Mouse (Mus musculus) liver, postnatal 0 days (tissue): ENCODE measurements at regions not wholly inside any gene's neighbourhood (a gene's known extent, or its start where the extent isn't known, plus 50 kb on each side); places are given as distances from the start of the nearest gene placed in this dataset.

Experiments
- CTCF ChIP-seq: sonication (generic); IDR thresholded peaks from 2 replicates; pipeline ENCODE4 v1.5.1; 2016; ENCODE audit warnings: antibody characterized with exemption, low read depth
- EP300 ChIP-seq: IDR thresholded peaks from 2 replicates; pipeline ENCODE4 v1.6.1; 2016; ENCODE audit warnings: antibody characterized with exemption, low read depth, mild to moderate bottlenecking

DNA sequence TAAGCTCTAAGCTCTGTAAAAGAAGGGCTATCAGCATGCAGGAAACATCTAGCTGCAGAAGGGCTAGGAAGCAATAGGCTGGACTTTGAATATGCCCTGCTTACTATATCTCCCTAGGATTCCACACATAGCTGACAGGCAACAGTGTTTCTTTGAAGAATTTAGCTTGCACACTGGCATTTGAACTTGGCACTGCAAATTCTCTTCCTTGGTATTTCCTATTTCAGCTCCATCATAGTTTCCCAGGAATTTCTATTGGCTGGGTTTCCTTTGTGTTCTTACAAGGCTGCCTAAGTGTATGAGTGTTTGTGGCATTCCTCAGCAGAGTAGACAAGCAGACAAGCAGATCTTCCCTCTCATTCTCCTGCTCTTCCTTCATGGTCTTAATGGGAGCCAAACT, 159.0 kb upstream of the Fggy start:
- TF ChIP-seq CTCF (no peak), EP300 (no peak)
